Mouse (Mus musculus) cerebellum, adult 9-10 months (tissue): ENCODE data around the gene Cdkal1.

Experiments used
- DNase-seq: peaks from one replicate; pipeline ENCODE4 v3.0.0; 2022

Cdkal1 gene

DNA sequence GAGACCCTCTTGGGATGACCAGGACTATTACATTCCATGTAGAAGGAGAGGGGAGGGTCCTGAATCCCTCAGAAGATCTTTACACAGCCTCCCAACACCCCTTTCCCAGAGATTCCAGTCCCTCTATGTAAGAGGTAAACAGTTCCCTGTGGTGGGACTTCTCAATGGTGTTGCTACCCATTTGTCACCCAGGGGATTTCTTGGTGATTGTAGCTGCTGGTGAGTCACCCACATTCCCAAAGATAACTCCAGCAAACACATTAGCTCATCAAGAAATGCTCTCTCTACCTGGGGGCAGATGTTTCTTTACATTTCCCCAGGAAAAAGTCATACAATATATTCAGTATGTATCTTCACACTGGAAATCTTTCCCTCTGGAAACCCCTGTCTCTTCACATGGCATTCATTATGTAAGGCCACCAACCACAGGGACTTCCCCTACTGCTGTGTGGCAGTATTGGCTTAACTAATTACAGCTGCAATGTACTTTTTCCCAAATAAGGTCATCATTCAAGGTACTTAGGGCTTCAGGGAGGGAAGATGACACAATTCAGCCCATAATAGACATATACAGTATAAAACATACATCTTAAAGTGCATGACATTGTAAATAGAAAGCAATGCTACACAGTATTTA is 636.8 kb downstream of the Cdkal1 start:
- DNase-seq, result no peak

DNA sequence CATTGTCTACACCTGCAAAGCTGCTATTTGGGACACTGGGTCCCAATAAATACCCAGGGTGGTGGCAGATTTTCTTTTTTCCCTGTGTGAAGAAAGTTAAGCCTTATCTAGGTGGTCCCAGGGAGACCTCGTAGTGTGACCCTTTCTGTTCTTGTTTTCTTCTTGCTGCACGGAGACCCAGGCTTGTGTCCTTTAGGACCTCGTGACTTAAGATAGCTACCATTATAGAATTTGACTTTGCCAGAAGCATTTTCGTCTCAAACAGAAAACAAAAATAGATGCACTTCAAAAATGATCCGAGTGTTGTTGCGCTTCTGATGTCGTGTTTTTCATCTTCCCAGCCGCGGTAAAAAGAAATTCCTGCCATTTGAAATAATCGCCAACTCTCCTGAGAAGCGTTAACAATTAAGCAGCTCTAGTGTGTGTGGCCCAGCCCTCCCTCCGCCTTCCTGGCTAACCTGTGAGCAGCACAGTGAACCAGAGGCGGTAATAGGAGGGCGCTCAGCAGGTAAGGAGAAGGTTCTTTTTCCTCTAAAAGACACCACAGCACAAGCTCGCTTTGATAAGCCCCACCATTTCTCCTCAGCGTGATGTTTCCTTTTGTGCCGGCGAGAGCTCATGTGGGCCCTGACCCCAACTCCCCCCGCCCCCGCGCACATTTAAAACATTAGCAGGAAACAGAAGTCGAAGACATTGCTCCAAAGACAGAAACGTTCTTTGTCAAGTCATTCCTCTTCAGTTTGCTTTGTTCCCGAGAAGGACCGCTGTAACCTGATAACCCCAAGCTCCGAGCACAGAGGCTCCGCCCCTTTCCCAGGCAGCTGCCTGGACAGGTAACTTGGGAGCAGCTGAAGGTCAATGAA is 645.1 kb downstream of the Cdkal1 start:
- peak; percentile 10 for DNase-seq

DNA sequence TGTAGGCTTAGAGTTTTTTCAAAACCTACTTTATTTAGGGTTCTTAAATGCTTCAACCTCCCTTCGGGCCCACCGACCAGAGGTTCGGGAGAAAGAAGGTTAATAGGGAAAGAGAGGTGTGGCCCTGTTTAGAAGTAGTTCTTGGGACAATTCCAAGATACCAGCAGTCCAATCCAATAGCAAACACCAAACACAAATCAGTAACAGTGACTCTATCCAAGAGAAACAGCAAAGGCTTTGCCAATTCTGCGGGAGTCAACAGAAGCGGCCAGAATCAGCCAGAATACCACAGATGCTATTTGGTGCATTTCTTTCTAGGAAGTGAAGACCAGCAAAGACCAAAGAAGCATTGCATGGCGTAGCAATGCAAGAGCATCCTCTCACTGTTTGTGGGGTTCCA is 646.7 kb downstream of the Cdkal1 start:
- no peak for DNase-seq

DNA sequence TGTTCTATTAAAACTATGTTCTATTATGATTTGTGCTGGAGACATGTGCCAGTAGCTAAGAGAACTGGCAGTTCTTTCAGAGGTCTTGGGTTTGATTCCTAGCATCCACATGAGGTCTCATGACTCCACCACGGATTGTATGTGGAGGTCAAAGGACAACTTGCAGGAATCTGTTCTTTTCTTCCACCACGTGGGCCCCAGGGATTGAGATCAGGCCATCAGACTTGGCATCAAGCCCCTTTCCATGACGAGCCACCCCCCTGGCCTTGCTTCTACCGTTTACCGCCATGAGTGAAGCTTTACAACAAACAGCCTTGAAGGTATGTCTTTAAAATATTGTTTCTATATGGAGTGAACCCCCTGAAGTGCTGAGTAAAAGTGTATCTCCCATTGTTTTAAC is 651.6 kb downstream of the Cdkal1 start:
- DNase-seq, result no peak

DNA sequence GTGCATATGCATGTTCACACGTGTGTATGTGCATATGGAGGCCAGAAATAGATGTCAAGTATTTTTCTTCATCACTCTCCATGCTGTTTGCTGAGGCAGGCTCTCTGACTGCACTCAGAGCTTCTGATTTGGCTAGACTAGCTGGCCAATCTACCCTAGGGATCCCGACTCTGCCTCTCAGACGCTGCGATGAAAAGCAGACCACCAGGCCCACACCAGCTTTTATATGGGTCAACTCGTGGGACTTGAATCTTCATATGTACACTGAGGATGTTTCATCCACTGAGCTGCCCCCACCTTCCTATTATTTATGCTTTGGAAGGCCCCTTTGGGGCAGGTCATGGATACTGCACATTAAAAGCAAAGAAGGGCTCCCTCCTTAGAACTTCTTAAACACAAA is 652.0 kb downstream of the Cdkal1 start:
- no peak for DNase-seq

DNA sequence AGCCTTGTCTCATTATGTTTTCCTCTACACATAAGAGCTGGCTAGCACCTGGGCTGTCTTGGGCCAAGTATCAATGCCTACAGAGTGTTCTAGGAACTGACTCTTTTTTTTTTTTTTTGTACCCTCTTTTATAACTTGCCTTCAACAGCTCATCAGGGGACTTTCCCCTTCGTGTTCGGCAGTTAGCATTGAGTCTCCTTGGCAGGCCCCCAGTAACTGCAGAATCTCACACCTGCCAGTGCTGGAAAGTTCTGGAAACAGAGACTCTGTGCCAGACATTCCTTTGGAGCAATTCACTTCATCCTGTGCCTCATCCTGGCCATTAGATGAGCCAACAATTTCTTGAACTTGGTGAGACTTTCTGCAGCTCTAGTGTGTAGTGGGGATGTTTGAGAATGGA is 652.9 kb downstream of the Cdkal1 start:
- no peak for DNase-seq

DNA sequence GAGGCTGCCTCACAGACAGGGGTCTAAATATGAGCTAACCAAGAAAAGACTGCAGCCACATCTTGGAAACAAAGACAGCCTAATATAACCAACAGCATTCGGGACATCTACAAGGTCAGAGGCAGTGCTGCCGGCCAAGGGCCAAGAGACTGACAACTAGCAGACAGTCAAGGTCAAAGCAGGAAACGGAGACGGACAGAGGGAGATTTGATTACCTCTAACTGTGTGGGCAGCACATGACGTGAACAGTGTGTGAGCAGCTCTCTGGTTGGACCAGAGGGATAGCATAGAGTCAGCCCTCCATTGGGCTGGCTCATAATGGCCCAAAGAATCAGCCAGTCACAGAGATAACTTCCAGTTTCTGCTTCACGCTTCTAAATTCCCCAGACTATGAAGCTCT is 655.8 kb downstream of the Cdkal1 start:
- no peak for DNase-seq

DNA sequence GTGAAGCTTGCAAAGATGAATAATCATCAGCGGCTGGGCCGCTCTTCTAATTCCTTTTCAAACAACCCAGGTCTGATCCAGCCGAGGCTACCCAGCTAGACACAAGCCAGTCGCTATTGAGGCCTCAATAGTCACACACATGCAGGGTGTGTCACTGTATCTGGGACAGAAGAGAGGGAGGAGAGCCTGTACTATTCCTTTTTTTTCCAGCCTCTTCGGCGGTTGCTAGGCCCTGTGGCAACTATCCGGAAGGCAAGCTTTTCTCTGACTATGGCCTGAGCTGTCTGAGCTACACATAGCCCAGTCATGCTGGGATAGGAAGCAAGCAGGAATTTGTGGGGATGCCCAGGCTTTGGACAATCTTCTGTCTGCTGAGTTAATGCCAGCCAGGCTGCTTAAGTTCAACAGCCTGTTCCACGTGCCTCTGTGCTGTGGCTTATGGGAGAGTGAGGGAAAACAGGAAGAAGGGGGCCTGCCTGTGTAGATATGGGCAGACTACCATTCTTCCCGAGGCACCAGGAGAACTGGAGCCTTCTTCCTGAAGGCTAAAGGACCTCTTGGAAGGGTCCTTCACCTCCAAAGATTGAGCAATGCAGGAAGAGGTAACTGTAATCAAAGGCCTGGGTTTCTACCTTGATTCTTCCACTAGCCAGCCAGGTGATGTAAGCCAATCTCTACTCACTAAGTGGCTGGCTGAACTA is 658.5 kb downstream of the Cdkal1 start:
- no peak for DNase-seq

DNA sequence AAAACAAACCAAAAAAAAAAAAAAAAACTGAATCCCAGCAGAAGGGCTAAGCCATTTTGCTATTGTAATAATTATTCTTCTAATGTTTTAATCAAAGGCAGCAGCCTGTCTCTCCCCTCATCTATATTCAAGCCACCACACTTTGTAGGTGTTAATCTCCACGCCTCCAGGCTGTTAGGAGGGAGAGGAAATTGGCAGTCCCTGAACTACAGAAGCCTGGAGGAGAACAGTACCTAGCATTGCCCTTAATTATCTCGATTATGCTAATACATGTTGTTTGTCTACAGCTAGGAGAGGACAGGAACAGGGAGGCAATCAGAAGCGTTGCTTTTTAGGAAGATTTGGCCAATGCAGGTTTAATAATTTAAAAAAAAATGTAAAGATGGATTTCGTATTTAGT is 659.8 kb downstream of the Cdkal1 start:
- DNase-seq, result no peak

DNA sequence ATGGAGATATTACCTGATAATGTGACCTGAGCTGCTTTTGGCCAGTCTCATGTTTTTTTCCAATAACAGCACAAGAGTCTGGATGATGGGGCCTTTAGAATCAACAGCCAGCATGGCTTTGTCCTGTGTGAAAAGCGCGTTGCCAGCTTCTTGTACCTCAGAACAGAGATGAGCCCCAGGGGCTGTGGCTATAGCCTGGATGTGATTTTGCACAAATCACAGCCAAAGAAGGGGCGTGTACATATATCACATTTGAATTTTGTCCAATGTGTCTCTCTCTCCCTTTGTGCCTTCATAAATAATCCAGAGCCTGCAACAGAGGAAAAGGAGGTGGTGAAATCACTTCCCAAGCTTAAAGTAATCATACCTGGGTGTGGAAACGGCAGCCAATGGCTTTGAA is 660.5 kb downstream of the Cdkal1 start:
- DNase-seq, result no peak

DNA sequence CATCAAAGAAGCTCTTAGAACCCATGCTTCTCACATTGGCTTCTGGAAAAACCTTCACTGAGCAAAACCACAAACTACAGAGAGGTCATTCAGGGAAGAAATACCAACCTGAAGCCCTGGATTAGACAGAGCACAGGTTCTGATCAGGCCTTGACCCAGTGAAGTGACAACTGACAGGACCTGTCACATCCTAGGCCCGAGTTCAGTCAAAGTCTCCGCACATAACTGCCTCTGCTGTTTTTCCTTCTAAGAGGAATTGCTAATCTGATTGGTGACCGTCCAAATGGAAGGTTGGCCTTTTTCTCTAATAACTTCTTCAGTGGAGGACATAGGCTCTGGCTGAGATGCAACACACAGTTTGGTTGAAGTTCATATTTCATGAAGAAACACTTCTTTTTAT is 662.8 kb downstream of the Cdkal1 start:
- DNase-seq, result no peak

DNA sequence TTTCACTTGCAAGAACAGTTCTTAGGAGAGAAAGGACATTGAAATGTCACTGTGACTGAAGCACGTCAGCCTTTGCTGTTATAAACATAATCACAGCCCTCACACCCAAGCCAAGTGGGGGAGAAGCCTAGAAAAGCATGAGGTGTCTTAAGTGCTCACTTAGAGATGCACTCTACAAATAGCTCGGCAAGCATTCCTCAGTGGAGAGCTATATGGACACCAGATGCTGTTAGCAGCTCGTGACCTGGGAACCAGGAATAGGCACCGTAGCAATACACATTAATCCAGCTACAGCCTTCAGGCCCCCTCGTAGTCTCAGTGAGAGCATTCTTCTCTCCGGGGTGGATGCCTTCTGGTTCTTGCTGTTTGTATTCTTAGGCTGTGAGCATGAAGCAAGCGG is 664.9 kb downstream of the Cdkal1 start:
- no peak for DNase-seq

DNA sequence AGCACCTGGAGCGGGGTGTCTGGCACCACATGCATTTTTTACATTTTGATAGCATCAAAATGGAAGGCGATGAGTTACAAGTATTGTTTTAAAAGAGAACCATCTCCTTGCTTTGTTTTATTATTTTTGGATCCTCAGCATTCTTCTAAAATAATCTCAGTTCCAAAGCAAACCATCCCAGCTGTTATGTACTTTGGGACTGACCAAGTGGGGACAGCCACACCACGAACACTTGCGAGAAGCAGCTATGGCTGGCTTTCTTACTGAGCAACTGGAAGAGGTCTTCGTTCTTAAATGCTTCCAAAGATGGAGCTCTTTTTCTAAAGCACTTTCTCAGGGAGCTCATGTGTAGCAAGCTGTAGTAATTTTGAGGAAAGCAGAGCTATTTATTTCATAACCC is 668.7 kb downstream of the Cdkal1 start:
- no peak for DNase-seq

DNA sequence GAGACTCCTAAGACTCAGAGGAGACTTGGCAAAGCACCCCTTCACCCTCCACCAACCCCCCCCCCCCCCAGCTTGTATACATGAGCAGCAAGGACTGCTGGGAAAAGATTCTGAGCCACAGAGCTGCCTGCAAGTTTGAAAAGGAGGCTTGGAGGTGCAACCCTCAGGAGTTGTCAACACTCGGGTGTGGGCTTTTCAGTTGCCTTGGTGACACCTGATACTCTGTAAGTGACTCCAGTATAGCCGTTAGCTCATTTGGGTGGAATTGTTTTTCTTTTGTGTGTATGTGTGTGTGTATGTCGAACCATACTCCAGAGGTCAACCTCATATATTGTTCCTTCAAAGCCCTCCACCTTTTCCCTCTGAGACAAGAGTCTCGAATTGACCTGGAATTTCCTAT is 669.9 kb downstream of the Cdkal1 start:
- DNase-seq, result no peak

DNA sequence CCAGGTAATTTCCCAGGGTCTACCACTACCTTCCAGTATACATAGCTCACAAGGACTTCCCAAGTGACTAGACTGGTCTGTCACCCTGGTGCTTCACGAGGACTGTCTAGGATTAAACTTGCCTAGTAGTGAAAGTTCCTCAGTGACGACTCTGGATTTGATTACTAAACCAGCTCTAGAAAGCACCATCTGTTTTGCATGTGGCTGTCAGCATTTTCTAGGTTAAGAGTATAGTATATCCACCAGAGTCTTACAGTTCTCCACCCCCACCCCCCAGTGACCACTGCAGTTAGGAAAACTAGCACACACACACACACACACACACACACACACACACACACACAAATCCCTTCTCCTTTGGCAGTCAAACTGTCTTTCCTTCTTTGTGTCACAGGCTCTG is 670.9 kb downstream of the Cdkal1 start:
- DNase-seq, result no peak

DNA sequence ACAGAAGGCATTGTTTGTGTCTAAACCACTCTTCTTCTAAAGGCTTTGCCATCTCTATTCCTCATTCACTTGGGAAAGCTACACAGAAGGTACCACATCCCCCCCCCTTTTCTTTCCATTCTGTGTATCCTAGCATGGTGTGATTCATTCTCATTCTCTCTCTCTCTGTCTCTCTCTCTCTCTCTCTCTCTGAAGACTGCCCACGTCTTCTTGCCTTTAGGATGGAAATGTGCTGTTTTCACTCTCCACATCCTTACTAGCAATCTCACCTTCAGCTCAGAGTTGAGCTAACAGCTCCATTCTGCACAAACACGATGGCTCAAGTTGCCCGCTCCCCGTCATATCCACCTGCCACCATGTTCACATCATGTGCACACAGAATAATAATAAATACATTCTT is 675.6 kb downstream of the Cdkal1 start:
- no peak for DNase-seq

DNA sequence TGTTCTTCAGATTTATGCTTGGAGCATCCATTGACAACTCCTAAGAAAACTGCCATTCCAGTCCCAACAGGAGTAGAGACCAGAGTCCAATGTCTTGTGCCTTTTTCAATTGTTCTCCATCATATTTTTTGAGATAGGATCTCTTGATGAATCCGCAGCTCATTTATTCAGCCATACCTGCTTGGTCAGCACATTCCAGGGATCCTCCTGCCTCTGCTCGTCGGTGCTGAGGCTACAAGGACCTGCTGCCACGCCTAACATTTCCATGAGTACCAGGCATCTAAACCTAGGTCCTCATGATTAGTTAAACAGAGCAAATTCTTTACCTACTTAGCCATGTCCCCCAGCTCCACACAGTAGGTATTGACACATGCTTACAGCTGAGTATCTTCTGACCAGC is 676.2 kb downstream of the Cdkal1 start:
- DNase-seq, result no peak

DNA sequence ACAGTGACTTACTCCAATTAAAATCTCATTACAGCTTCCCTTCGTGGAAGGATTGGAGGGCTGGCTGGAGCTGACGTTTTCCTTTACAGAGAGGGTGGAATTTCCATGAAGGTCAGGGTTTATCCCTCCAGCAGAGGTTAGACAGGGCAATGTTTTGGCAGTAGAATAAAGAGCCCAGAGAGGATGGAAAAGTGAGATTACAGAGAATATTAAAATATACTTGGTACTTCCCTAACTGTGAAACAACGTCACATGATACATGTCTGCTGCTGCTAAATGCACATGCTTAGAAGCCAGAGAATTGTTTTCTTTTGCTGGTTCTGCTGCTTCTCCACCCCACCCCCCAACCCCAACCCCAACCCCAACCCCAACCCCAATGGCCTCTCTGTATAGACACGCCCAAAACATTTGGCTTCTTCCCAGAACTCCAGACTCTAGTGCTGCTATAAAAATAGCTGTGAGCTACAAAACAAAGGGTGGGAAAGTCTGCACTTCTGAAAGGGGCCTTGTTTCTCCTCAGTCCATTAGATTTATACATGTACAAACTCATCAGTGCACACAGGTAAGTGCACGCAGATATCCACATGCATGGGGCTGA is 677.5 kb downstream of the Cdkal1 start:
- no peak for DNase-seq

DNA sequence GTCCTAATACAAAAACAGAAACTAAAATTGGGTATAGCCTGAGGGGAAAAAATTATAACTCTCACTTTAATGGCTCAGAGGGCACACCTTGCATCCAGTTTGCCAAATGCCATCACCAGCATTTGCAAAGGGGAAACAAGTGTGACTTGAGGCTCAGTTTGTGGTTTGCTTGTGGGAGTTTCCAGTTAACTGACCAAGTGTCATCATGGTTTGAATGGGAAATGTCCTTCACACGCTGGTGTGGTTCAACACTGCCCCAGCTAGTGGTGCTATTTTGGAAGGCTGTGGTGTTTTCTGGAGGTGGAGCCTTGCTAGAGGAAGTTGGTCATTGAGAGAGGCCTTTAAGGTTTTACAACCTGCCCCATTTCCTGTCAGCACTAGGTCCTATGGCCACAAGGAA is 686.1 kb downstream of the Cdkal1 start:
- DNase-seq, result no peak

DNA sequence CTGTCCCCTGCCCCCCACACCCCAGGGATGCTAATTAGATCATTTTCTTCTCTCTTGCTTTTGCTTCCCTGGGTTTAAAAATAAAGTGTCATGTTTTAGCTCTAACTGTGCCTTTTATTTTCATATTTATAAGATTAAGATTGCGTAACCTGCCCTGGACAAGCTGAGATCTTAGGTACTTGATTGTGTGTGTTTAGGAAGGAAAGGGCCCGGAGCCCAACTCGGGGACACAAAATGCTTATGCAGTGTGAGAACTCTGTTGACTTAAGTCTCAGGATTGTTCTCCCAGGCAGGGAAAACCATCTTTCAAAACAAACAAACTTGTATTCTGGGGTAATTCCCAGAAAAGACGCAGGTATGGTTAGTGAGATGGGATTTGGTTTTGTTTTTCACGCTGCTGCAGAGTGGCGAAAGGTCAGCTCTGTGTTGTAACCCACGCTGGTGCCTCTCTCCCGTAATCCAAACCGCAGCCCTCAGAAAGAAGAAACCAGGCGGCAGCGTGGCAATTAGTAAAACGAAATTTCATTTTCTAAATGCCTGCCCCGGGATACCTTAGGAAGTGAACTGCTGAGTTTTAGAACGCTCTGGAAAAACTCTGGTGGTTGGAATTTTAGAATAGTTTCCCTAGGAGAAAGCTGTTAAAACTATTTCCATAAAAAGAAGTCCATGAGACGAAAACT is 690.5 kb downstream of the Cdkal1 start:
- DNase-seq, result no peak

DNA sequence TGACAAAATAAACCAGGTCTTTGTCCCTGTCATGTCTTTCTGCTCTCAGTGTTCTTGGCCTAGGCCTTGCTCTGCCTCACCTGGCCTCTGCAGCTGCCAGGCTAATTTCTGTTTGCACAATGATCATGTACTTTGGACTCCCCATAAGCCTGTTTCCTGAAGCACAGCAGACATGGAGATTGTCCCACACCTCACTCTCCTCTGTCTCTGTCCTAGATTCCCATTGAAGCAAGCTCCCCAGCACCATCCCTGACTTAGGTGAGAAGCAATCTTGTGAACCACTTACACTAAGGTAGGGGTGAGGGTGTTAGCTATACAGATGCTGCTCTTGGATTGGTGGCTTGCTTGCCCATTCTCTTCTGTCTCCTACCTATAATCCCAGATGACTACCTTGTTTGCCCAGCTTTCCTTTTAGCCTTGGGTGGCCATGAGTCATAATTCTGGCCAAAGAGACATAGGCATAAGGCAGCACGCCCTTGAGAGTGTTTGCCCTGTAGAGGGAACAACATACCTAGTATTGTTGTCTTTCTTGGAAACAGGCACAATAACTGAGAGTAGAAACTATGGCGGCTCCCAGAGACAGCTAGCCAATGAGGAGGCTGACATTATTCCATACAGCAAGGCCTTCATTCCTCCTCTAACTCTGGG is 692.5 kb downstream of the Cdkal1 start:
- DNase-seq, result peak; percentile 18

DNA sequence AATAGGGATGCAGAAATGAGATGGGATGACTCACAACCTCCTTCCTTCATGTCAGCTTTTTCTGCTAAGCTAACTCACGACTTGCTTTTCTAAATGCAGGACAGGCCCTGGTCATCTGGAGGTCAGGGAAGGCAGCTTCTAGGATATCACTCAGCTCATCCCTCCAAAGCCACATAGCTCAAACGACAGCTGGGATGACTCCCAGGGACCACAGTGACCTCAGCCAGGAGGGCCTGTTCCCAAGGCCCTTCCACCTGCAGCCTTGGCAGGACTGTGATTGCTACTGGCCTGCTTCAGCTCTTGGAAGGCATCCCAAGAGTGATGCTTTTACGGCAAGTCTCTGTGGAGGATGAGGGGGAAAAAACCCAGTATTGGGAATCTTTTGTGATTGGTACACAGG is 693.0 kb downstream of the Cdkal1 start:
- DNase-seq, result peak; percentile 53

DNA sequence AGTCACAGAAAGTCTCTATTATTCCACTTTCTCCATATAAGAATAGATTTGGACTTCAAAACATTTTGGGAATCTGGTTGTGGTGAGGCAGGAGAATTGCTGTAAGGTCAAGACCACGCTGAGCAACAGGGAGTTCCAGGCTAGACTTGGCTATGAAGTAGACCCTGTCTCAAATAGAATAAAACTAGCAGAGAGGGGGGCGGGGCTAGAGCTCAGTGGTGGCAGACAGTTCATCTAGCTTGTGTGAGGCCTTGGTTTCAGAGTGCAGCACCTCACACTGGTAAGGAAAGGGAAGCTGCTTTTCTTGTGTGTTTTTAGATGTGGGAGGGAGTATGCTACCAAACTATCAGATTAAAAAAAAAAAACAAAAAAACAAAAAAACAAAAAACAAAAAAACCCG is 694.0 kb downstream of the Cdkal1 start:
- no peak for DNase-seq
